Mouse (Mus musculus) liver, embryonic 14.5 days (tissue): Measurements from ENCODE around the gene Grik1.

Source experiments
- CTCF ChIP-seq: IDR thresholded peaks from 2 replicates; pipeline ENCODE4 v1.5.1; 2016; ENCODE audit warnings: antibody characterized with exemption, low read depth, control low read depth
- EP300 ChIP-seq: IDR thresholded peaks from 2 replicates; pipeline ENCODE4 v1.6.1; 2016; ENCODE audit warnings: antibody characterized with exemption, low read depth

DNA sequence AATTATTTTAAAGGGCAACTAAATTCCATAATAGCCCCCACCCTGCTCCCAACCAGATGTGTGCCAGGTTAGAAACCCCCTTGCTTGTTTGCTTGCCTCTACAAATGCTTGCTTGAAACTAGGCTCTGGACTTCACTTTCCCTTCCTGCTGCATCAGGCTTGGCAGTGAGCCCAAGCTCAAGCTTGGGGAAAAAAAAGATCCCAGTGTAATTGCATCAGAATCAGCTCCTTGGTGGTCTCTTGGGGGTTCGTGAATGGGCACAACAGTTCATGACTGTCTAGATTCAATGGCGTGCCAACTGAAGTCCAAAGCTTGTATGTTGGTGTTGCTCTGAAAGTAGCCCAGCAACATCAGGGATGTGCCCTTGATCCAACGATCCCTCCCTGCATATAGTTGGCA is 320.1 kb downstream of the Grik1 start:
- no peak for TF ChIP-seq CTCF
- no peak for TF ChIP-seq EP300
